Mouse (Mus musculus) ovary, adult 2 months (tissue): ENCODE data around the gene Dph1. TPM values are rescaled to one million over a fixed set of nuclear protein-coding genes. Genes with fewer than 3 reads are reported as not detected.

Source experiments
- polyA plus RNA-seq: library from polyadenylated mRNA; depleted of rRNA; stranded (reverse); fragments of >200 nt; gene quantifications from 2 replicates; pipeline ENCODE4 v1.2.3, GENCODE M21; 2012; rRNA removed

Dph1 gene
- polyA plus RNA-seq: 63.7 and 64.0 TPM in 2 replicates

GRCm38 (mm10) chr11:75190905-75191441 is at the start of gene Dph1:
TSS of gene Dph1 (minus strand) at chr11:75191241.

DNA sequence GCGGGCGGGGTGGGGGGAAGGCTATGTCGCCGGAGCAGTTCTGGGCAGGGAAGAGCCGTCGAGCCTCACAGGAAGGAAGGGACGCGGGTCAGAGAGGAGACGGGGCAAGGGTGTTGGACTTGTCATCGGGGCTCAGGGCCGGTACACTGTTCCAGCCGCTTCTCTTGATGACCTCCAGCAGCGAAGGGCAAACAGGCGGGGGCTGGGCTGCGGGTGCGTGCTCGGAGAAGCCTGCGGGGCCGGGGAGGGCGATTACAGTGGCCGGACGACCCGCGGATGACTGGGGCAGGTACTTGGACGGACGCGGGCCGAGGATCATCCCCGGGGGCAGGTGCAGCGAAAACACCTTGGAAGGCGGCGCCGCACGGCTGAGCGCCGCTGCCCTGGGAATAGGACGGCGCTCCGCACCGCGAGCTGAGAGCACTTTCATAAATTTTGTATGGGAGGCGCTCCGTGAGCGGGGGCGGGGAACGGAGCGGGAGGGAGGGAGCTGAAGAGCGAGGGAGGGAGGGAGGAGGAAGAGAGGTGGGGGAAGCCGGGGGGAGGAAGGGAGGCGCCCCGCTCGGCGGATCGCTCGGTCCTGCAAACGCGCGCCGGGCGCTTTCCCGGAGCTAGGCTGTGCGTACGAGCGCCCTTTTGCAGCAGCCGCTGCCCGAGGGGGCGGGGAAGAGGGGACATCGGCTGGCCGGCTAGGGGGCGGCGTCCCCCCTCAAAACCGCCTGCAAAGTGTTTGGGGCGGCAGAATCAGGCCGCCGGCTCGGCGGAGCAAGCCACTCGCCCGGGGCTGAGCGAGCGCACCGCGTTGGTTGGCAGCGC is 2.4 kb upstream of the Dph1 start, which contains the start of gene Rtn4rl1:
TSS of gene Rtn4rl1 (plus strand) at position 528 of the 816 bp plus-strand sequence.

GRCm38 (mm10) chr11:75178672-75179208 is 12.3 kb downstream of the Dph1 start, which contains the start of gene Ovca2:
TSS of gene Ovca2 (minus strand) at chr11:75178835.

GRCm38 (mm10) chr11:75169405-75170080 is 21.5 kb downstream of the Dph1 start, which contains the start of gene Hic1:
TSS of gene Hic1 (minus strand) at chr11:75169519.

Other genes starting within 250 kb of the Dph1 start
- 76.1 and 102 TPM in 2 replicates for gene Hic1, start 21.7 kb downstream of the Dph1 start, polyA plus RNA-seq
- gene Ovca2, start 12.4 kb downstream of the Dph1 start, polyA plus RNA-seq: 12.9 and 16.5 TPM in 2 replicates
- 21.0 and 21.6 TPM in 2 replicates for gene Rtn4rl1, start 2.5 kb upstream of the Dph1 start, polyA plus RNA-seq
- 23.3 and 26.9 TPM in 2 replicates for gene Rpa1, start 157.1 kb upstream of the Dph1 start, polyA plus RNA-seq
- 5.8 and 6.2 TPM in 2 replicates for gene Smyd4, start 157.2 kb upstream of the Dph1 start, polyA plus RNA-seq
- 367 and 447 TPM in 2 replicates for gene Serpinf1, start 231.5 kb upstream of the Dph1 start, polyA plus RNA-seq
- gene Serpinf2, start 248.3 kb upstream of the Dph1 start, polyA plus RNA-seq: 0.95 and 1.9 TPM in 2 replicates